Mouse (Mus musculus): ENCODE measurements at regions not wholly inside any gene's neighbourhood (a gene's known extent, or its start where the extent isn't known, plus 50 kb on each side); places are given as distances from the start of the nearest gene placed in this dataset.

GRCm38 (mm10) chr8:126719748-126720147 lies 126.0 kb upstream of the Irf2bp2 start:
- in situ Hi-C loops (cut with MboI, MseI), result no loop called here

GRCm38 (mm10) chr8:126717652-126718155 lies 123.9 kb upstream of the Irf2bp2 start:
- in situ Hi-C loops (cut with MboI, MseI), result no loop called here

DNA sequence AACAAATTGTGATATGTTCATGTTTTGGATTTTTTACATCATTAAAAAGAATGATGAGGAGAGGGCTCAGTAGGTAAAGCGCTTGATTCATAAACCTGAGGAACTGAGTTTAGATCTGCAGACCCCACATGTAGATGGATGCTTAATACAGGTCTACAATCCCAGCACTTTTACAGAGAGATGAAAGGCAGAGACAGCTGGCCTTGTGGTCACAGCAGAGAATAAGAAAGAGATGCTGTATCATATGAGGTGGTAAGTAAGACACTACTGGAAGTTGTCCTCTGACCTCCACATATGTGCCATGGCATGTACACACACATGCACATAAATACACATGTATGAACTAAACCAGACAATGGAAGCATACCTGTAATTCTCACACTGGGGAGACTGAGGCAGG lies 121.9 kb upstream of the Irf2bp2 start:
- in situ Hi-C loops (cut with MboI, MseI), result no loop called here

DNA sequence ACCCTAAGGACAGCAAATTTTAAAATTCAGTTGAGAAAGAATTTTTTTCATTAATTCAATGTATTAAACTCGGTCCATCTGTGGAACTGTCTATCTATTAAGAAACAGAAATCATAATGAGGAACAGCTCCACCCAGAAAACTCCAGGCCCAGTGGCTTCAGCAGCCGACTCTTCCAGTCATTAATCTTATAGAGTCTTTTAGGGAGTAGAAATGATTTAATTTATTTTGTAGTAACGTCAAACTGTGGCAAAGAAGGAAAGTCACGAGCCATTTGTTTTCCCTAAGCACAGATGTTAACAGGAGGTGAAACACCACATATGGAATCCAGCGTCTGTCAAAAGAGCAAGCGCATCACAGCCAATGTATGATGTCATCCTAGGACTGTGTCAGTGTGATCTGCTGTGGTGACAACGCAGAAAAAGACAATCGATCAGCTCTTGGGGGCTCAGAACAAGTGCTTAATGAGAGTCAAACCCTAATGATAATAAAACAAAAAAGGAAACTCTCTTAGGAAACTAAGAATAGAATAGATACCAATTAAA lies 119.9 kb upstream of the Irf2bp2 start:
- in situ Hi-C loops (cut with MboI, MseI), result no loop called here

DNA sequence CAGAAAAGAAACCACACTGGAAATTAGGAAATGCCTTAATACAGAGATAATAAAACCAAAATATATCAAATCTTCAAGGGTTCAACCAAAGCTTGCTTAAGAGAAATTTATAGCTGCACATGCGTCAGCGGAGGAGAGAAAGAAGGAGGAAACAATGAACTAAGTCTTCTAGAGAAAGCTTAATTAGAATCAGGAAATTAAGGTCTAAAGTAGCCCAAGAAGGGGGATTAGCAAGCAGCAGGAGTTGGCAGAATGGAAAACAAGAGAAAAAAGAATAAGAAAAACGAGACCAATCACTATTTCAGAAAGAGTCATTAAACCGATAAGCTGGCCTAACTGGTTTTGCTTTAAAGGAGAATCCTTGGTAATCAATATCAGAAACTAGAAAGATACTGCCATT lies 119.4 kb upstream of the Irf2bp2 start:
- in situ Hi-C loops (cut with MboI, MseI), result no loop called here

DNA sequence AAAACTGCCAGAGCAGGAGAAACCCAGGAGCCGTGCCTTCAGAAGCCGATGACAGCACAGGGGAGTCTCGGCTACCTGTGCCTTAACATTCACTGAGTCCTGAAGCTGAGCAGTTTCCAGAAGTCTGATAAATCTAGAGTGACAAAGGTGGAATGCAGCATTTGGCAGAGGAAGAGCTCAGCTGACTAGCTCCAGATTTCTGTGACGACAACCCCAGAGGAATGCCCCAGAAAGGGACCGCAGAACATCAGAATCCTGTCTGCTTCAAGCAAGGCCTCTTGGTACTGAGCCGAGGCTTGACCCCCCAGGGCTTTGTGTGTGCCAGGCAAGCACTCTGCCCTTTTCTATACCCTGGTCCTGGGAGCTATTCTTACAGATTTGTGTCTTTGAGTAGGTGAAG lies 119.0 kb upstream of the Irf2bp2 start:
- in situ Hi-C loops (cut with MboI, MseI), result no loop called here

DNA sequence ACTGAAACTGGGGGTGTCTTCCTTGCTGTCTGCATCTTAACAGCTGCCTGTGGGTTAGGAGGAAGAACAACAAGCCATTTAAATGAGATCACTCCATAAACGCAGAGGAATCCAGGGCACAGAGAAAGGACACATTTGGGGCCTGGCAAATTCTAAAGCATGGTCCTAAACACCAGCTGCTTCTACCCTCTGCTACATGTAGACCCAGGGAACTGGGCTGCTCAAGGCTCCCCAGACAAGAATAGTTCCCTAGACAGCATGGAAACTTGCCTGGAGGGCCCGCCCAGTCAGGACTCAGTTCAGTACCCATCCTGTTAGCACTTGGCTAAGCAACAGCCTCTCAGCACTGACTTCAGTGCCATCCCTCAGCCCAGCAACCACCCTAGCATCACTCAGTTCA lies 115.2 kb upstream of the Irf2bp2 start:
- in situ Hi-C loops (cut with MboI, MseI), result no loop called here

GRCm38 (mm10) chr8:126707300-126707902 lies 113.6 kb upstream of the Irf2bp2 start:
- in situ Hi-C loops (cut with MboI, MseI), result no loop called here

DNA sequence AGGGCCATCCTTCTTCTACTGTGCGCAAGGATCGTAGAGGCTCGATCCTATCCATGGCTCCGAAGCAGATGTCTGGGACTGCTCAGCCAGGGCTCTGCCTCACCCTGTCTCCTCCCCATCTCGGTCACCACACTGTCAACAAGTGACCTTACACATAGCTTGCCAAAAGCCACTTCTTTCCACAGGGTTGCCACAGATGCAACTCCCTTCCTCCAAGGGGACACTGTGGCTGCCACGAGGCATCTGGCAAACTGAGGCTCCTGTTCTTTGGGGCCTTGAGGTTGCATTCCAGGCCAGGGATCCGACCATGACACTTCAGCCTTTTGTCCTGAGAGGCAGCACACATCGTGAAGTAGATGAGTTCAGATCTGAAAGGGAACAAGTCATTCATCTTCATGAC lies 112.5 kb upstream of the Irf2bp2 start:
- in situ Hi-C loops (cut with MboI, MseI), result no loop called here

GRCm38 (mm10) chr8:126705391-126705790 lies 111.6 kb upstream of the Irf2bp2 start:
- in situ Hi-C loops (cut with MboI, MseI), result no loop called here

- in situ Hi-C loops (cut with MboI, MseI), result no loop called here
Observed at GRCm38 (mm10) chr8:126704706-126705105, 110.9 kb upstream of the Irf2bp2 start.

GRCm38 (mm10) chr8:126703546-126703945 lies 109.8 kb upstream of the Irf2bp2 start:
- in situ Hi-C loops (cut with MboI, MseI), result no loop called here

DNA sequence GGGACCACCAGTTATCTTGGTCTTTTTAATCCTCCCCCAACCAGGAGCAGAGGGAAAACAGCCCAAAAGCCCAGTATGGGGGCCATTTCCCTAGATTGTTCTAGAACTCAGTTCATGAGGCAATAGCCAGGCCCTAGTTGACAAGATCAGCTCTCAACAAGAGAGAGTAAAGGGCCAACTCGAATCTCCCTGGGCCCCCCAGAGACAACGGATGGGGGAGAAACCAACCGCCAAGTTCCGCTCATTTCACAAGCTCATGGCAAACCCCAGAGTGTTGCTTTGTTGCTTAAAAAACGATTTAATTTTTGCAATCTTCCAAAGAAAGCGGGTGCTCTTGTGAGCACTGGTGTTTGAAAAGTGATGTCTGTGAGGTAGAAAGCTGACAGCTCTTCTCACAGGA lies 108.5 kb upstream of the Irf2bp2 start:
- in situ Hi-C loops (cut with MboI, MseI), result no loop called here

- in situ Hi-C loops (cut with MboI, MseI), result no loop called here
Observed at GRCm38 (mm10) chr8:126699389-126699775, 105.6 kb upstream of the Irf2bp2 start.

DNA sequence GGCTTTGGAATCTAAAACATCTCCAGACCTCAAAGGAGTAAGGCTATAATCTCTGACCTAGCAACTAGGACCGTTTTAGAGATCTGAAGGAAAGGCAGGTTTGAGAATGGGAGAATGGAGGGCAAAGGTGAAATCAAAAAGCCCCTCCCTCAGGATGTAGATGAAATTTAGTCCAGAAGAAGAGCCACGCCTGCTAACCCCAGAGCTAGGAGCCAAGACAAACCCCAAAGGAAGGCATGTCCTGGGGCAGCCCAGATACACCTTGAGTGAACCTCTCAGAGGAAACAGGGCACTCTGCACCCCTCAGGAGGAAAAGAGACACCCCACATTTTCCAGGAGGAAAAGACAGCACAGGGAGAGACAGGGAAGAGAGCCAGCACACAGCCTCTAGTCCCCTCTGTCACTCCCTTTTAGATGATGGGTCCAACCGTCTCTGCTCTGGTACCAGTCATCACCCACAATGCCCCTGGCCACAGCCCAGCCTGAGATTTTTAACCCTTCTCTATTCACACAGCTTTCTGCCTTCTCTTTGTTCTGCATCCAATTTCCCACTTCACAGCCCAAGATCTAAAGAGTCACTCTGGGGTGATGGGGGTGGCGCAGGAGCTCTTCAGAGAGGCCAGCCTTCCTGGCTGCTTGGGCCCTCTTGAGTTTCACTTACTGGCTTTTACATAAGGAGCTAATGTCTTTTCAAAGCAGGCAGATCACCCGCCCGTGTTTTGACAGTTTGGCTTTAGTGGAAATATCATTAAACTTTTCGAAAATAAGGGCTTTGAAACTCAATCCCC lies 105.0 kb upstream of the Irf2bp2 start:
- in situ Hi-C loops (cut with MboI, MseI), result no loop called here

- in situ Hi-C loops (cut with MboI, MseI), result no loop called here
Observed at GRCm38 (mm10) chr8:126696346-126697010, 102.7 kb upstream of the Irf2bp2 start.

DNA sequence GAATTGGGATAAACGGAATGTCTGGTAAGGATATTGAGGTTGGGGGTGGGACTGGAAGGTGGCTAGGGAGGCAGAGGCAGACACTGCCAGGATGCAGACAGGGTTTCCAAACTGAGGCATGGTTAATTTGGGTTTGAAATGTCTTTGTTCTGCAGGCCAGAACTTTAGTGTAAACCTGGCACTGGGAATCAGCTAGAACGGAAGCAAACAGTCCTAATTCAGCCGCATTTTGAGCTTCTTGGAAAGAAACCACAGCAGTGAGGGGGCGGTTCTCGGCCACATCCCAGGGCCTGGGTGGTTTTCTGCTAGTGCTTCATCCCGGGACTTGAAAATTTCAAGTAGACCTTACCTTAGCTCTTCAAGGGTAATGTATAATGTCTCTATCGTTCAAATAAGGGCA lies 100.6 kb upstream of the Irf2bp2 start:
- in situ Hi-C loops (cut with MboI, MseI), result no loop called here

DNA sequence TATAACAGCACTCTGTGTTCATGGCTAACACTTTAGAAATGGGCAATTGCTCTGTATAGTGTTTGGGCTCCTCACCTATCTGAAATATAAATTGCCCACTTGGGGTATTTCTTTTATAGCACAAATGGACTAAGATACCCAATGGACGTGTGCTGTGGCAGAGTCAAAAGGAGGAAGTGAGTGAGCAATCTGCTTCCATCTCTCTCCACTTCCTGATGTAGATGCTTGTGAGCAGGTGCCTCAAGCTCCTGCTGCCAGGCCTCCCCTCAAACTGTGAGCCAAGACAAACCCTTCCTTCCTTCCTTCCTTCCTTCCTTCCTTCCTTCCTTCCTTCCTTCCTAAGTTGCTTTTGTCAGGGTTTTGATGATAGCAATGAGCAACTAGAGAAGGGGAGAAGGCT lies 99.9 kb upstream of the Irf2bp2 start:
- in situ Hi-C loops (cut with MboI, MseI), result no loop called here

DNA sequence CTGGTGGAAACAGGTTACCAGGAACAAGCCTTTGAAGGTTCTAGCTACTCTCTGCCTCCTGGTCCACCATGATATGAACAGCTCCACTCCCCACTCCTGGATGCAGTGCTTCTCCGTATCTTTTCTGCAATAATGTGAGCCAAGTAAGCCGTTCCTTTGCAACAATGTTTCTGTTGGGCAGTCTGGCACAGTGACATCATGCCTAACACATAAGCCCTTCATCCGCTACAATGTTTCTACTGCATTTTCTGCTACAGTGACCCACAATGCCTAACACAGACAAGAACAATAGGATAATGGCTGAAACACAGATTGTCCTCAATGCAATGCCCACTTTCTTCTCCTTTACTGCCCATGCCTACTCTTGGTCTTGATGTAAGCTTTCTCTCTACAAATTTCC lies 98.9 kb upstream of the Irf2bp2 start:
- in situ Hi-C loops (cut with MboI, MseI), result no loop called here

- in situ Hi-C loops (cut with MboI, MseI), result no loop called here
Observed at GRCm38 (mm10) chr8:126692263-126692662, 98.5 kb upstream of the Irf2bp2 start.

- in situ Hi-C loops (cut with MboI, MseI), result no loop called here
Observed at GRCm38 (mm10) chr8:126688450-126688849, 94.7 kb upstream of the Irf2bp2 start.

DNA sequence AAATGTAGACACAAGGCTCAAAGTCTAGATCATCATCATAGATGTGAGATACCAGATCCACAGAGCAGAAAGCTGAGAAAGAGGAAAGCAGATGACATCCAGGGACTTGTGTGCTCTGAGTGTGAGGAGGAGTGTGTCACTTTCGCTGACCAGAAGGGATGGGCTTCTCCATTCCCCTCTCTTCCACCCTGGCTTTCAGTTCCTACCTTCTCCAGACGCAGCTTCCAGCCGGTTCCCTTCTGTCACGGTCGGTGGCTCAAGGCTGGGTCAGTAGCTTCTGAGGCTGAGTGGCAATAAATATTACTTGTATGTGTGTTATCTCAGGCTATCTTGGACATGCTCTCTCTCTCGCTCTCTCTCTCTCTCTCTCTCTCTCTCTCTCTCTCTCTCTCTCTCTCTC lies 94.2 kb upstream of the Irf2bp2 start:
- in situ Hi-C loops (cut with MboI, MseI), result no loop called here

DNA sequence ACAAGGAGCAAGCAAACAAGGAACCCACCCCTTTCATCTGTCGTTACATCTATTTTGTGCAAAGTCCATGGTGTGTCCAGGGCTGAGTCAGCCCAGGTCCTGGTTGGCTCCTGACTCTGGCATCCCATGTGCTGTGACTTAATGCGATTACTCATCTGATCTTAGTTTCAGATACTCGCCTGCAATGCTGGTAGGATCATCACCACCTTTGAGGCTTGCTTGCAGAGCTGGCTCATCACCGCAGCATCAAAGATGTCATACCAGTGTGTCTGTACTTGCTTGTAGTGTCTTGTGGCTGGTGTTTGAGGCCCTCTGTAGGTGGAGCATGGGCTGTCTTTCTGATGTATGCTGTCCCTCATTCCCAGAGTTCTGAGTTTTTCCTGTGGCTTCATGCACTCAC lies 93.0 kb upstream of the Irf2bp2 start:
- in situ Hi-C loops (cut with MboI, MseI), result no loop called here
